Mouse (Mus musculus): Measurements from ENCODE around the gene 4931428F04Rik. TPM values are rescaled to one million over a fixed set of nuclear protein-coding genes. Genes with fewer than 3 reads are reported as not detected.
A peak's percentile ranks its signal among the peaks of the same experiment; 100 is the strongest.

4931428F04Rik gene
- polyA plus RNA-seq, 2 experiments = 9.9 to 30.1 TPM

GRCm38 (mm10) chr8:105276292-105277120, 13.2 kb downstream of the 4931428F04Rik start:
- TF ChIP-seq POLR2A (IDR thresholded peaks at IDR 0.05; ENCODE audit: borderline replicate concordance, extremely low read depth, insufficient read depth, insufficient read length) = 0 out of 2 replicates have a peak, but pooled peaks have one; percentile 20
- Histone ChIP-seq H3K4me3 (replicated peaks; ENCODE audit: low read length) (peak overlapping the region; percentile 41), H3K27me3 (ENCODE audit: control insufficient read depth, insufficient read depth, low read length) (peaks cover 69% of the 10 kb centered on the region), H3K27ac (replicated peaks; ENCODE audit: low read depth, low read length) (no peak overlapping the region), H3K4me2 (replicated peaks; ENCODE audit: low read depth, low read length, severe bottlenecking) (peak overlapping the region; percentile 76), H3K4me1 (ENCODE audit: control insufficient read depth, insufficient read depth, low read length) (peaks cover 11% of the 10 kb centered on the region; the same call in 1 of the 2 replicates), H3K9me3 (ENCODE audit: control insufficient read depth, low read length) (no peaks in the 10 kb centered on the region), H3K36me3 (ENCODE audit: control insufficient read depth, insufficient read depth, low read length) (peaks cover 2% of the 10 kb centered on the region; the same call in 1 of the 2 replicates), H3K9ac (ENCODE audit: low read depth, low read length, severe bottlenecking) (peak overlapping the region; percentile 50)
- WGBS = 4% methylated on average over 24 of the region's 30 CpGs
- peak; percentile 69 for DNase-seq (ENCODE audit: low spot score)
- peak; percentile 62 for ATAC-seq (ENCODE audit: low FRiP score, low read depth)

- Histone ChIP-seq H3K4me1 (ENCODE audit: control insufficient read depth, insufficient read depth, low read length) (peaks cover 13% of the 10 kb centered on the region; the same call in 1 of the 2 replicates), H3K4me2 (replicated peaks; ENCODE audit: low read depth, low read length, severe bottlenecking) (peak within 1 kb of the TSS; percentile 76), H3K9ac (ENCODE audit: low read depth, low read length, severe bottlenecking) (peak within 1 kb of the TSS; percentile 50), H3K4me3 (replicated peaks; ENCODE audit: low read length) (peak within 1 kb of the TSS; percentile 41), H3K27ac (replicated peaks; ENCODE audit: low read depth, low read length) (no peak within 1 kb of the TSS), H3K36me3 (ENCODE audit: control insufficient read depth, insufficient read depth, low read length) (no peaks in the 10 kb centered on the region), H3K9me3 (ENCODE audit: control insufficient read depth, low read length) (no peaks in the 10 kb centered on the region), H3K27me3 (ENCODE audit: control insufficient read depth, insufficient read depth, low read length) (peaks cover 75% of the 10 kb centered on the region)
- no peak for DNase-seq (ENCODE audit: low spot score)
- 2% methylated on average over 10 of the region's 10 CpGs for WGBS
- no peak for TF ChIP-seq POLR2A (IDR thresholded peaks at IDR 0.05; ENCODE audit: borderline replicate concordance, extremely low read depth, insufficient read depth, insufficient read length)
- no peak for ATAC-seq (ENCODE audit: low FRiP score, low read depth)
These were observed 13.8 kb downstream of the 4931428F04Rik start, which contains the start of gene Nol3 for GRCm38 (mm10) chr8:105275840-105276239. Gene Nol3, plus strand, starts transcription at chr8:105276140.

- Histone ChIP-seq H3K9ac (ENCODE audit: low read depth, low read length, severe bottlenecking) (no peak overlapping the region), H3K4me1 (ENCODE audit: control insufficient read depth, insufficient read depth, low read length) (peaks cover 17% of the 10 kb centered on the region), H3K4me2 (replicated peaks; ENCODE audit: low read depth, low read length, severe bottlenecking) (peak overlapping the region; percentile 76; the same call in 1 of the 2 replicates), H3K27me3 (ENCODE audit: control insufficient read depth, insufficient read depth, low read length) (peaks cover 80% of the 10 kb centered on the region), H3K9me3 (ENCODE audit: control insufficient read depth, low read length) (no peaks in the 10 kb centered on the region), H3K4me3 (replicated peaks; ENCODE audit: low read length) (peak overlapping the region; percentile 41; the same call in 1 of the 2 replicates), H3K36me3 (ENCODE audit: control insufficient read depth, insufficient read depth, low read length) (no peaks in the 10 kb centered on the region), H3K27ac (replicated peaks; ENCODE audit: low read depth, low read length) (no peak overlapping the region)
- no peak for DNase-seq (ENCODE audit: low spot score)
- no peak for TF ChIP-seq POLR2A (IDR thresholded peaks at IDR 0.05; ENCODE audit: borderline replicate concordance, extremely low read depth, insufficient read depth, insufficient read length)
- ATAC-seq (ENCODE audit: low FRiP score, low read depth) = no peak
- 12% methylated on average over 11 of the region's 11 CpGs for WGBS
These were observed 14.3 kb downstream of the 4931428F04Rik start for GRCm38 (mm10) chr8:105275387-105275786.

- H3K36me3 ChIP-seq (ENCODE audit: control insufficient read depth, insufficient read depth, low read length) = no peaks in the 10 kb centered on the region
- peaks cover 94% of the 10 kb centered on the region for H3K27me3 ChIP-seq (ENCODE audit: control insufficient read depth, insufficient read depth, low read length)
- DNase-seq (ENCODE audit: low spot score) (no peak), ATAC-seq (ENCODE audit: low FRiP score, low read depth) (no peak)
- H3K4me1 ChIP-seq (ENCODE audit: control insufficient read depth, insufficient read depth, low read length) = peaks cover 24% of the 10 kb centered on the region
- no peak overlapping the region for H3K4me2 ChIP-seq (replicated peaks; ENCODE audit: low read depth, low read length, severe bottlenecking)
- TF ChIP-seq POLR2A (IDR thresholded peaks at IDR 0.05; ENCODE audit: borderline replicate concordance, extremely low read depth, insufficient read depth, insufficient read length) = no peak
- 0 out of 2 replicates have a peak overlapping the region, but pooled peaks have one; percentile 0 for H3K4me3 ChIP-seq (replicated peaks; ENCODE audit: low read length)
- no peak overlapping the region for H3K27ac ChIP-seq (replicated peaks; ENCODE audit: low read depth, low read length)
- H3K9me3 ChIP-seq (ENCODE audit: control insufficient read depth, low read length) = no peaks in the 10 kb centered on the region
- H3K9ac ChIP-seq (ENCODE audit: low read depth, low read length, severe bottlenecking) = no peak overlapping the region; the same call in 1 of the 2 replicates
- WGBS = under 1% methylated on average over 11 of the region's 11 CpGs
These were observed 18.8 kb downstream of the 4931428F04Rik start for GRCm38 (mm10) chr8:105270916-105271186.

GRCm38 (mm10) chr8:105270101-105270915, 19.4 kb downstream of the 4931428F04Rik start:
- TF ChIP-seq POLR2A (IDR thresholded peaks at IDR 0.05; ENCODE audit: borderline replicate concordance, extremely low read depth, insufficient read depth, insufficient read length) = no peak
- H3K36me3 ChIP-seq (ENCODE audit: control insufficient read depth, insufficient read depth, low read length) = no peaks in the 10 kb centered on the region
- DNase-seq (ENCODE audit: low spot score) (no peak), ATAC-seq (ENCODE audit: low FRiP score, low read depth) (no peak)
- peaks cover 89% of the 10 kb centered on the region for H3K27me3 ChIP-seq (ENCODE audit: control insufficient read depth, insufficient read depth, low read length)
- no peaks in the 10 kb centered on the region for H3K9me3 ChIP-seq (ENCODE audit: control insufficient read depth, low read length)
- peak overlapping the region; percentile 44 for H3K4me3 ChIP-seq (replicated peaks; ENCODE audit: low read length)
- peak overlapping the region; percentile 29; the same call in 1 of the 2 replicates for H3K9ac ChIP-seq (ENCODE audit: low read depth, low read length, severe bottlenecking)
- H3K27ac ChIP-seq (replicated peaks; ENCODE audit: low read depth, low read length) = no peak overlapping the region
- peak overlapping the region; percentile 86 for H3K4me2 ChIP-seq (replicated peaks; ENCODE audit: low read depth, low read length, severe bottlenecking)
- H3K4me1 ChIP-seq (ENCODE audit: control insufficient read depth, insufficient read depth, low read length) = peaks cover 24% of the 10 kb centered on the region
- WGBS = 4% methylated on average over 39 of the region's 39 CpGs

All from limb, embryonic 14.5 days (tissue).